Mouse (Mus musculus): ENCODE data around the gene Pm20d2. TPM values are rescaled to one million over a fixed set of nuclear protein-coding genes. Genes with fewer than 3 reads are reported as not detected.

Gene Pm20d2
- total and polyA plus RNA-seq, 3 experiments: 0.16 to 0.59 (median 0.32) TPM

GRCm38 (mm10) chr4:33147825-33148224, 41.7 kb downstream of the Pm20d2 start:
- peak; percentile 83 for DNase-seq (ENCODE audit: extremely low read depth)
- TF ChIP-seq E2F4 (IDR thresholded peaks at IDR 0.05; ENCODE audit: insufficient replicate concordance, low read depth, low read length): no peak
- TF ChIP-seq CTCF (conservative IDR thresholded peaks at IDR 0.05 in 1 of 2, IDR thresholded peaks at IDR 0.05 in 1 of 2; ENCODE audit: low read depth in 2 of 2, low read length in 2 of 2): peak; percentile 61 to 67
- no peak for TF ChIP-seq USF2 (conservative IDR thresholded peaks at IDR 0.05; ENCODE audit: low read depth, low read length)
- no peak for TF ChIP-seq JUN (IDR thresholded peaks at IDR 0.05; ENCODE audit: insufficient read depth, low read depth, low read length)
- peak; percentile 51 for TF ChIP-seq RAD21 (IDR thresholded peaks at IDR 0.05; ENCODE audit: low read depth, low read length)
- no peak for TF ChIP-seq ZMIZ1 (IDR thresholded peaks at IDR 0.05; ENCODE audit: low read depth, low read length)
- TF ChIP-seq TBP (conservative IDR thresholded peaks at IDR 0.05; ENCODE audit: low read depth, low read length): no peak
- no peak for TF ChIP-seq BHLHE40 (IDR thresholded peaks at IDR 0.05; ENCODE audit: low read depth, low read length)
- no peak for TF ChIP-seq EP300 (IDR thresholded peaks at IDR 0.05; ENCODE audit: low read length)
- TF ChIP-seq MEF2A (IDR thresholded peaks at IDR 0.05; ENCODE audit: borderline replicate concordance, low read depth, low read length): no peak
- no peak for TF ChIP-seq RCOR1 (conservative IDR thresholded peaks at IDR 0.05; ENCODE audit: low read depth, low read length)
- TF ChIP-seq ZKSCAN1 (IDR thresholded peaks at IDR 0.05; ENCODE audit: borderline replicate concordance, low read depth, low read length): no peak
- no peak for TF ChIP-seq PAX5 (IDR thresholded peaks at IDR 0.05; ENCODE audit: low read length)
- 0 out of 2 replicates have a peak, but pooled peaks have one; percentile 26 for TF ChIP-seq SIN3A (IDR thresholded peaks at IDR 0.05; ENCODE audit: low read length)
- TF ChIP-seq ETS1 (conservative IDR thresholded peaks at IDR 0.05; ENCODE audit: low read depth, low read length): no peak
- no peak for TF ChIP-seq KAT2A (IDR thresholded peaks at IDR 0.05; ENCODE audit: insufficient replicate concordance, low read length)
- TF ChIP-seq UBTF (IDR thresholded peaks at IDR 0.05; ENCODE audit: low read depth, low read length): no peak
- no peak for TF ChIP-seq POLR2AphosphoS2 (IDR thresholded peaks at IDR 0.05; ENCODE audit: low read depth, low read length)
- TF ChIP-seq IRF4 (IDR thresholded peaks at IDR 0.05; ENCODE audit: low read depth, low read length): no peak
- no peak for TF ChIP-seq MYC (IDR thresholded peaks at IDR 0.05; ENCODE audit: low read depth, low read length)
- TF ChIP-seq TCF12 (IDR thresholded peaks at IDR 0.05; ENCODE audit: low read depth, low read length): no peak
- TF ChIP-seq ELF1 (IDR thresholded peaks at IDR 0.05; ENCODE audit: low read depth, low read length): no peak
- TF ChIP-seq CHD1 (IDR thresholded peaks at IDR 0.05; ENCODE audit: low read depth, low read length): no peak
- TF ChIP-seq CHD2 (IDR thresholded peaks at IDR 0.05; ENCODE audit: low read length): no peak
- TF ChIP-seq GABPA (IDR thresholded peaks at IDR 0.05; ENCODE audit: insufficient replicate concordance, low read depth, low read length): no peak
- no peak for TF ChIP-seq NRF1 (IDR thresholded peaks at IDR 0.05; ENCODE audit: low read depth, low read length)
- TF ChIP-seq MAZ (IDR thresholded peaks at IDR 0.05; ENCODE audit: low read depth, low read length): peak; percentile 27; the same call in 1 of the 2 replicates
- peak; percentile 61 for TF ChIP-seq SMC3 (IDR thresholded peaks at IDR 0.05; ENCODE audit: low read depth, low read length)
- TF ChIP-seq NELFE (IDR thresholded peaks at IDR 0.05; ENCODE audit: low read depth, low read length): no peak
- TF ChIP-seq HCFC1 (IDR thresholded peaks at IDR 0.05; ENCODE audit: low read depth, low read length): no peak
- TF ChIP-seq POLR2A (IDR thresholded peaks at IDR 0.05; ENCODE audit: low read depth, low read length): no peak
- Histone ChIP-seq H3K4me3 (replicated peaks in 1 of 3; ENCODE audit: low read depth in 2 of 3, low read length in 2 of 3, poor library complexity in 1 of 3) (no peak overlapping the region), H3K9me3 (replicated peaks; ENCODE audit: low read length) (no peaks in the 10 kb centered on the region), H3K4me1 (ENCODE audit: control insufficient read depth in 1 of 2, insufficient read depth in 2 of 2) (peaks cover 23 to 45% of the 10 kb centered on the region in 2 experiments), H3K27me3 (replicated peaks) (peaks cover 3% of the 10 kb centered on the region), H3K79me2 (replicated peaks; ENCODE audit: control insufficient read depth, extremely low read depth, insufficient read depth, poor library complexity, severe bottlenecking) (no peaks in the 10 kb centered on the region), H3K27ac (ENCODE audit: insufficient read depth, low read depth) (no peak overlapping the region), H3K36me3 (replicated peaks in 1 of 2; ENCODE audit: control insufficient read depth in 1 of 2, insufficient read depth in 1 of 2, low read length in 1 of 2) (no peaks in the 10 kb centered on the region), H3K4me2 (ENCODE audit: insufficient read depth, low read depth, poor library complexity, severe bottlenecking) (no peak overlapping the region), H3K9ac (ENCODE audit: insufficient read depth, low read depth) (no peak overlapping the region)
- in situ Hi-C loops (cut with MboI; ENCODE audit: low pct_ligation_motif_present, low pct_unique_long_range_greater_than_20kb, low sequenced_read_pairs): loop anchor here (10.0 kb wide), 1 partner anchor 137 kb away; no protein-coding TSS in a partner anchor
- dilution Hi-C loops (cut with MboI; ENCODE audit: extremely low pct_ligation_motif_present, extremely low pct_unique_long_range_greater_than_20kb, low sequenced_read_pairs): no loop called here

Measured in CH12.LX (cell line).